Mouse (Mus musculus) embryonic facial prominence, embryonic 14.5 days (tissue): Measurements from ENCODE around the gene Olfr1417. TPM values are rescaled to one million over a fixed set of nuclear protein-coding genes. Genes with fewer than 3 reads are reported as not detected.
A peak's percentile ranks its signal among the peaks of the same experiment; 100 is the strongest.

Experiments
- ATAC-seq: fragments of 200-750 bp; cut with Nextera tagmentation; 2 replicates; pipeline ENCODE4 v1.8.0; 2017; ENCODE audit warnings: low read depth, moderate number of reproducible peaks, moderate TSS enrichment
- DNase-seq: peaks from one replicate; pipeline ENCODE4 v3.0.0-alpha.2; 2015; ENCODE audit warnings: low spot score
- H3K27ac ChIP-seq: fragments of 300-500 bp; sonication (generic); replicated peaks from 2 replicates; pipeline ENCODE4 v1.5.1; 2014; ENCODE audit warnings: low read depth, mild to moderate bottlenecking, low read length, moderate library complexity
- H3K27me3 ChIP-seq: fragments of 300-500 bp; sonication (generic); replicated peaks from 2 replicates; pipeline ENCODE4 v1.6.1; 2014; ENCODE audit warnings: low read length; ENCODE audit not compliant: control insufficient read depth, insufficient read depth
- H3K36me3 ChIP-seq: fragments of 300-500 bp; sonication (generic); 2 replicates; pipeline ENCODE4 v1.6.1; 2014; ENCODE audit warnings: low read length, mixed read lengths; ENCODE audit not compliant: control insufficient read depth, insufficient read depth
- H3K4me1 ChIP-seq: fragments of 300-500 bp; sonication (generic); 2 replicates; pipeline ENCODE4 v1.6.1; 2014; ENCODE audit warnings: antibody characterized with exemption, low read length; ENCODE audit not compliant: control insufficient read depth, insufficient read depth
- H3K4me2 ChIP-seq: fragments of 300-500 bp; sonication (generic); 2 replicates; pipeline ENCODE4 v1.6.1; 2014; ENCODE audit warnings: low read depth, mild to moderate bottlenecking, low read length, moderate library complexity, mixed read lengths
- H3K4me3 ChIP-seq: fragments of 300-500 bp; sonication (generic); 2 replicates; pipeline ENCODE4 v1.5.1; 2014; ENCODE audit warnings: low read depth, mild to moderate bottlenecking, low read length
- H3K9ac ChIP-seq: fragments of 300-500 bp; sonication (generic); 2 replicates; pipeline ENCODE4 v1.6.1; 2014; ENCODE audit warnings: low read depth, mild to moderate bottlenecking, low read length, moderate library complexity, mixed read lengths
- H3K9me3 ChIP-seq: fragments of 300-500 bp; sonication (generic); 2 replicates; pipeline ENCODE4 v1.6.1; 2016; ENCODE audit warnings: low read length; ENCODE audit not compliant: control insufficient read depth
- WGBS: fragments of 180-500 bp; shearing (Covaris S2); extraction: QIAGEN DNeasy Blood & Tissue Kit; methylation state at CpG from one replicate; pipeline ENCODE4 v1.1.7; 2014; 5-methylcytosine and 5-hydroxymethylcytosine counted together
- polyA plus RNA-seq: library from polyadenylated mRNA; unstranded; fragments of >200 nt; fragmentation: Nextera tagmentation; extraction: Ambion mirVana; gene quantifications from 2 replicates; pipeline ENCODE4 v1.2.1, GENCODE M21; 2014

Olfr1417 gene
- polyA plus RNA-seq, 1 experiment from 2014 or later: not detected

- Histone ChIP-seq H3K4me3 (no peak overlapping the region), H3K36me3 (no peaks in the 10 kb centered on the region), H3K4me2 (no peak overlapping the region), H3K27me3 (peaks cover 34% of the 10 kb centered on the region), H3K4me1 (no peaks in the 10 kb centered on the region), H3K9me3 (no peaks in the 10 kb centered on the region), H3K27ac (no peak overlapping the region), H3K9ac (no peak overlapping the region)
- 82% methylated on average over 6 of the region's 6 CpGs for WGBS
- DNase-seq (no peak), ATAC-seq (no peak)
Measured at GRCm38 (mm10) chr19:11814742-11815333, 24.2 kb downstream of the Olfr1417 start.

GRCm38 (mm10) chr19:11813649-11814048, 25.4 kb downstream of the Olfr1417 start:
- no peak overlapping the region for H3K9ac ChIP-seq
- H3K4me3 ChIP-seq: no peak overlapping the region
- no peaks in the 10 kb centered on the region for H3K4me1 ChIP-seq
- no peak overlapping the region for H3K4me2 ChIP-seq
- no peaks in the 10 kb centered on the region for H3K36me3 ChIP-seq
- ATAC-seq: no peak
- H3K27me3 ChIP-seq: peaks cover 26% of the 10 kb centered on the region
- 10% methylated on average over 8 of the region's 8 CpGs for WGBS
- no peaks in the 10 kb centered on the region for H3K9me3 ChIP-seq
- H3K27ac ChIP-seq: no peak overlapping the region
- DNase-seq: peak; percentile 3

- no peak overlapping the region for H3K4me3 ChIP-seq
- H3K36me3 ChIP-seq: no peaks in the 10 kb centered on the region
- ATAC-seq (no peak), DNase-seq (no peak)
- H3K9me3 ChIP-seq: no peaks in the 10 kb centered on the region
- peaks cover 21% of the 10 kb centered on the region for H3K27me3 ChIP-seq
- no peak overlapping the region for H3K27ac ChIP-seq
- H3K4me1 ChIP-seq: no peaks in the 10 kb centered on the region
- no peak overlapping the region for H3K9ac ChIP-seq
- WGBS: 76% methylated on average over 4 of the region's 4 CpGs
- H3K4me2 ChIP-seq: no peak overlapping the region
Measured at GRCm38 (mm10) chr19:11813136-11813535, 25.9 kb downstream of the Olfr1417 start.

GRCm38 (mm10) chr19:11811688-11812365, 27.2 kb downstream of the Olfr1417 start:
- no peak overlapping the region for H3K27ac ChIP-seq
- H3K4me1 ChIP-seq: no peaks in the 10 kb centered on the region
- no peaks in the 10 kb centered on the region for H3K9me3 ChIP-seq
- DNase-seq (peak; percentile 64), ATAC-seq (peak; percentile 79; the same call in 1 of the 2 replicates)
- H3K4me2 ChIP-seq: no peak overlapping the region
- H3K4me3 ChIP-seq: no peak overlapping the region
- no peak overlapping the region for H3K9ac ChIP-seq
- no peaks in the 10 kb centered on the region for H3K36me3 ChIP-seq
- peaks cover 8% of the 10 kb centered on the region; the same call in 1 of the 2 replicates for H3K27me3 ChIP-seq
- WGBS: 54% methylated on average over 5 of the region's 5 CpGs

GRCm38 (mm10) chr19:11810856-11811255, 28.2 kb downstream of the Olfr1417 start:
- no peak overlapping the region for H3K27ac ChIP-seq

GRCm38 (mm10) chr19:11810003-11810758, 28.8 kb downstream of the Olfr1417 start:
- Histone ChIP-seq H3K9ac (no peak overlapping the region), H3K4me1 (no peaks in the 10 kb centered on the region), H3K4me2 (no peak overlapping the region), H3K9me3 (no peaks in the 10 kb centered on the region), H3K27me3 (no peaks in the 10 kb centered on the region), H3K27ac (no peak overlapping the region), H3K4me3 (no peak overlapping the region), H3K36me3 (no peaks in the 10 kb centered on the region)
- 74% methylated on average over 5 of the region's 5 CpGs for WGBS
- no peak for DNase-seq
- ATAC-seq: no peak

More at GRCm38 (mm10) chr19:11810856-11811255, 28.2 kb downstream of the Olfr1417 start:
- no peaks in the 10 kb centered on the region for H3K9me3 ChIP-seq
- peak; percentile 37; the same call in 1 of the 2 replicates for ATAC-seq
- no peak overlapping the region for H3K9ac ChIP-seq
- no peaks in the 10 kb centered on the region for H3K4me1 ChIP-seq
- DNase-seq: peak; percentile 24
- 41% methylated on average over 1 of the region's 1 CpGs for WGBS
- H3K36me3 ChIP-seq: no peaks in the 10 kb centered on the region
- no peaks in the 10 kb centered on the region; the same call in 1 of the 2 replicates for H3K27me3 ChIP-seq
- H3K4me2 ChIP-seq: no peak overlapping the region
- no peak overlapping the region for H3K4me3 ChIP-seq

- WGBS: 75% methylated on average over 2 of the region's 2 CpGs
- no peak overlapping the region for H3K4me3 ChIP-seq
- no peaks in the 10 kb centered on the region for H3K4me1 ChIP-seq
- H3K9me3 ChIP-seq: no peaks in the 10 kb centered on the region
- no peaks in the 10 kb centered on the region for H3K27me3 ChIP-seq
- no peaks in the 10 kb centered on the region for H3K36me3 ChIP-seq
- H3K4me2 ChIP-seq: no peak overlapping the region
- no peak for DNase-seq
- no peak for ATAC-seq
- H3K9ac ChIP-seq: no peak overlapping the region
- H3K27ac ChIP-seq: no peak overlapping the region
Measured at GRCm38 (mm10) chr19:11808452-11808851, 30.6 kb downstream of the Olfr1417 start.

- ATAC-seq: no peak
- Histone ChIP-seq H3K36me3 (no peaks in the 10 kb centered on the region), H3K4me2 (no peak overlapping the region), H3K27ac (no peak overlapping the region), H3K4me1 (no peaks in the 10 kb centered on the region), H3K4me3 (no peak overlapping the region), H3K9ac (no peak overlapping the region), H3K9me3 (no peaks in the 10 kb centered on the region), H3K27me3 (no peaks in the 10 kb centered on the region)
- WGBS: 46% methylated on average over 6 of the region's 6 CpGs
- DNase-seq: no peak
Measured at GRCm38 (mm10) chr19:11807822-11808221, 31.2 kb downstream of the Olfr1417 start.
